Mouse (Mus musculus) liver, embryonic 14.5 days (tissue): ENCODE measurements at regions not wholly inside any gene's neighbourhood (a gene's known extent, or its start where the extent isn't known, plus 50 kb on each side); places are given as distances from the start of the nearest gene placed in this dataset.

Source experiments
- CTCF ChIP-seq: IDR thresholded peaks from 2 replicates; pipeline ENCODE4 v1.5.1; 2016; ENCODE audit warnings: antibody characterized with exemption, low read depth, control low read depth
- EP300 ChIP-seq: IDR thresholded peaks from 2 replicates; pipeline ENCODE4 v1.6.1; 2016; ENCODE audit warnings: antibody characterized with exemption, low read depth

GRCm38 (mm10) chr1:185726324-185726723 is 271.7 kb downstream of the Slc30a10 start:
- TF ChIP-seq EP300 (no peak), CTCF (no peak)
